Mouse (Mus musculus): ENCODE results near the gene Jaml. TPM values are rescaled to one million over a fixed set of nuclear protein-coding genes. Genes with fewer than 3 reads are reported as not detected.
A peak's percentile ranks its signal among the peaks of the same experiment; 100 is the strongest.

Gene Jaml
- polyA plus RNA-seq, 1 experiment, result 3.8 TPM

DNA sequence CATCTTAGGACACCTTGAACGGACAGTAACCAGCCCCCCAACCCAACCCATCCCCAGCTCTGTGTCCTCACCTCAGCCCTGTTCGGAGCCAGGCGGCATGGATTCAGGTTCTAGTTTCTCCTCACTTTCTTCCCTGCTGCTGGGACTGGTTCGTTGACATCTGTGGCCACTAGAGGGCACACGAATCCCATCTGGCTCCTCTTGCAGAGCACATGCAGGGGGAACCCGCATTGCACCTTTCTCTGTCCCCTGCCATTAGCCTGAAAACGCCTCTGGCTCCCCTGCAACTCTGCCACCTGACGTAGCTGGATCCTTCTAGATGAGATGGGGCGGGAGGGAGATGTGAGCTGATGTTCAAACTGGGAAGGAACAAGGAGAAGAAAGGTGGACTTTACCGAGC is 42.8 kb downstream of the Jaml start:
- DNase-seq, result peak; percentile 87 to 91
- TF ChIP-seq POLR2A (IDR thresholded peaks at IDR 0.05; ENCODE audit: borderline replicate concordance, insufficient read depth, low read length) (peak; percentile 22; the same call in 1 of the 2 replicates), CTCF (IDR thresholded peaks at IDR 0.05; ENCODE audit: borderline replicate concordance, insufficient read depth, low read depth, low read length) (peak; percentile 97)
- H3K4me3 ChIP-seq (replicated peaks; ENCODE audit: insufficient read depth, low read depth, low read length), result peak overlapping the region; percentile 65
- H3K27ac ChIP-seq (ENCODE audit: insufficient read depth, low read length), result peak overlapping the region; percentile 100
- H3K4me1 ChIP-seq (ENCODE audit: control insufficient read depth, insufficient read depth, low read length), result peaks cover 43% of the 10 kb centered on the region
- WGBS, result 1% methylated on average over 10 of the region's 10 CpGs
- no peaks in the 10 kb centered on the region for H3K27me3 ChIP-seq (ENCODE audit: control insufficient read depth, insufficient read depth, low read length)

DNA sequence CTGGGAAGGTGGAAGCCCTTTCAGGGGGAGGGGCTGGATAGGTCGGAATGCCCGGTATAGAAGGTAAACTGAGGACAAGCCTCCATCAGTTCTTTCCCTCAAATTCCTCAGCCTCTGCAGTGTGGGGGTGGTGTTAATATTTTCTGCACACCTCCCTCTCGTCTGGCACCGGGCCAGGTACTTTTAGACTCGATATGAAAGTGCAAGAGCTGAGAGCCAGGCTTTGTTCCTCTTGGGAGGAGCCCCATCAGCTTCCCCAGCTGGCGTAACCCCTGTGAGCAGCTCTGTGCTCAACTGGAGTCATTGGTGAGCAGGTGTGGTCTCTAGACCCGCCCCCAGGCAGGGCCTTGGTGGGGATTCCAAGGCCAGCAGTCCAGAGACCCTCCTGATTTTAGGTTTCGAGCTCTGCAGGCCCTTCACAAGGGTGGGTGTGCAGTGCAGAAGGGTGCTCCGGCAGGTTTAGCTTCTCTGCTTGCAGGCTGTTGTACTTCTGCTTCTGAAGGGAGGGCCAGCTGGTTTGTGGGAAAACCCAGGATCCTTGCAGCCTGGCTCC is 43.3 kb downstream of the Jaml start:
- peaks cover 42% of the 10 kb centered on the region for H3K4me1 ChIP-seq (ENCODE audit: control insufficient read depth, insufficient read depth, low read length)
- 11% methylated on average over 9 of the region's 9 CpGs for WGBS
- peak overlapping the region; percentile 65 for H3K4me3 ChIP-seq (replicated peaks; ENCODE audit: insufficient read depth, low read depth, low read length)
- DNase-seq, result peak; percentile 61 to 66
- TF ChIP-seq POLR2A (IDR thresholded peaks at IDR 0.05; ENCODE audit: borderline replicate concordance, insufficient read depth, low read length) (no peak), CTCF (IDR thresholded peaks at IDR 0.05; ENCODE audit: borderline replicate concordance, insufficient read depth, low read depth, low read length) (no peak)
- H3K27me3 ChIP-seq (ENCODE audit: control insufficient read depth, insufficient read depth, low read length), result no peaks in the 10 kb centered on the region
- peak overlapping the region; percentile 61 for H3K27ac ChIP-seq (ENCODE audit: insufficient read depth, low read length)

DNA sequence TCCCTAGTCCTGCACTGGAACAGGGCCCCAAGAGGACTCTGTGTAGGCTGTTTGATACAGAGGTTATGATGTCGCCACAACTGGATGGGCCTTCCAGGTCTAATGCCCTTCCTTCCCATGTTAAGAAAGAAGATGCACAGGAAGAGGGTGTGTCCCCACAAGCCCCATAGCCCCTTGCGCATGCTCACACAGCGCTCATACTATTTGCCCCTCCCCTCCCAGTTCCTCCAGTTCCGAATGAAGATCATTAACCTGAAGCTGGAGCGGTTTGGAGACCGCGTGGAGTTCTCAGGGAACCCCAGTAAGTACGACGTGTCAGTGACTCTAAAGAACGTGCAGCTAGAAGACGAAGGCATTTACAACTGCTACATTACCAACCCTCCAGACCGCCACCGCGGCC is 46.2 kb downstream of the Jaml start:
- WGBS, result 92% methylated on average over 14 of the region's 14 CpGs
- no peak for DNase-seq
- H3K4me1 ChIP-seq (ENCODE audit: control insufficient read depth, insufficient read depth, low read length), result peaks cover 30% of the 10 kb centered on the region
- no peak overlapping the region for H3K4me3 ChIP-seq (replicated peaks; ENCODE audit: insufficient read depth, low read depth, low read length)
- H3K27ac ChIP-seq (ENCODE audit: insufficient read depth, low read length), result no peak overlapping the region
- TF ChIP-seq CTCF (IDR thresholded peaks at IDR 0.05; ENCODE audit: borderline replicate concordance, insufficient read depth, low read depth, low read length) (no peak), POLR2A (IDR thresholded peaks at IDR 0.05; ENCODE audit: borderline replicate concordance, insufficient read depth, low read length) (no peak)
- no peaks in the 10 kb centered on the region for H3K27me3 ChIP-seq (ENCODE audit: control insufficient read depth, insufficient read depth, low read length)

DNA sequence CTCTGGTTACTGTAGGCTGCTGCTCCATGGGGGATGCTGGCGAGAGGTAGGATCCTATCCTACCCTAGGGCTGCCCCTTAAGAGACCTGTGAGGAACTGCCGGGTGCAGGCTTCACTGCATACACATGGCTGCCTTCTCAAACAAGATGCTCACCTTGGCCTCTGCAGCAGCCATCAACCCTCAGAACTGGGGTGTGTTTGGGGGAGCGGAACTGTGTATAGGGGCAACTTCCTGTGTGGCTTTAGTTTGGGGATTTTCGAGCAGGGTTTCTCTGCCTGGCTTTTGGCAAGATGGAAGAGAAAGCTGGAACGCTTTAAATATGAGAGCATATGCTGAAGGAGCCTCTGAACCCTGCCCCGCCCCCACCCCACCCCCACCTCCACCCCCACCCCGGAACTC is 48.0 kb downstream of the Jaml start:
- TF ChIP-seq CTCF (IDR thresholded peaks at IDR 0.05; ENCODE audit: borderline replicate concordance, insufficient read depth, low read depth, low read length) (no peak), POLR2A (IDR thresholded peaks at IDR 0.05; ENCODE audit: borderline replicate concordance, insufficient read depth, low read length) (no peak)
- no peak for DNase-seq
- peaks cover 25% of the 10 kb centered on the region for H3K4me1 ChIP-seq (ENCODE audit: control insufficient read depth, insufficient read depth, low read length)
- H3K4me3 ChIP-seq (replicated peaks; ENCODE audit: insufficient read depth, low read depth, low read length), result no peak overlapping the region
- WGBS, result 21% methylated on average over 7 of the region's 7 CpGs
- no peaks in the 10 kb centered on the region for H3K27me3 ChIP-seq (ENCODE audit: control insufficient read depth, insufficient read depth, low read length)
- no peak overlapping the region for H3K27ac ChIP-seq (ENCODE audit: insufficient read depth, low read length)

DNA sequence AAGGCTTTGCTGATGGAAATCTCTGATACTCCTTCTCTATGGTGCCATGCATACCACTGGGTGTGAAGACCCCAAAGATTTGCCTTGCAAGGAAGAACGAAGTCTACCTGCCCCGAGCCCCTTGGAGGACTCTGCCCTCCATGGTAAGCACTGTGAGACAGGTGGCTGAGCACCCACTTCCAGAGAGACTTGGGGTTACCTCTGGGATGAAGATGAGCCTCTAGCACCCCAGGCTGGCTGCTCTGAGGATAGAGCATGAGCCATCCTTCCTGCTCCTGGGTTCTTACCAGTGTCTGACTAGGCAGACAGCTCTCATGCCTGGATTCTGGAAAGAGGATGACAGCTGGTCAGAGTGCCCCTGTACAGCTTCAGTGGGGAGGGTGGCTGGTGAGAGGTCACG is 51.1 kb downstream of the Jaml start:
- Histone ChIP-seq H3K27me3 (ENCODE audit: control insufficient read depth, insufficient read depth, low read length) (no peaks in the 10 kb centered on the region), H3K27ac (ENCODE audit: insufficient read depth, low read length) (no peak overlapping the region), H3K4me3 (replicated peaks; ENCODE audit: insufficient read depth, low read depth, low read length) (no peak overlapping the region), H3K4me1 (ENCODE audit: control insufficient read depth, insufficient read depth, low read length) (peaks cover 10% of the 10 kb centered on the region)
- DNase-seq, result no peak
- no peak for TF ChIP-seq POLR2A (IDR thresholded peaks at IDR 0.05; ENCODE audit: borderline replicate concordance, insufficient read depth, low read length)
- TF ChIP-seq CTCF (IDR thresholded peaks at IDR 0.05; ENCODE audit: borderline replicate concordance, insufficient read depth, low read depth, low read length), result no peak
- whole genome bisulfite sequencing, result 81% methylated on average over 3 of the region's 3 CpGs

DNA sequence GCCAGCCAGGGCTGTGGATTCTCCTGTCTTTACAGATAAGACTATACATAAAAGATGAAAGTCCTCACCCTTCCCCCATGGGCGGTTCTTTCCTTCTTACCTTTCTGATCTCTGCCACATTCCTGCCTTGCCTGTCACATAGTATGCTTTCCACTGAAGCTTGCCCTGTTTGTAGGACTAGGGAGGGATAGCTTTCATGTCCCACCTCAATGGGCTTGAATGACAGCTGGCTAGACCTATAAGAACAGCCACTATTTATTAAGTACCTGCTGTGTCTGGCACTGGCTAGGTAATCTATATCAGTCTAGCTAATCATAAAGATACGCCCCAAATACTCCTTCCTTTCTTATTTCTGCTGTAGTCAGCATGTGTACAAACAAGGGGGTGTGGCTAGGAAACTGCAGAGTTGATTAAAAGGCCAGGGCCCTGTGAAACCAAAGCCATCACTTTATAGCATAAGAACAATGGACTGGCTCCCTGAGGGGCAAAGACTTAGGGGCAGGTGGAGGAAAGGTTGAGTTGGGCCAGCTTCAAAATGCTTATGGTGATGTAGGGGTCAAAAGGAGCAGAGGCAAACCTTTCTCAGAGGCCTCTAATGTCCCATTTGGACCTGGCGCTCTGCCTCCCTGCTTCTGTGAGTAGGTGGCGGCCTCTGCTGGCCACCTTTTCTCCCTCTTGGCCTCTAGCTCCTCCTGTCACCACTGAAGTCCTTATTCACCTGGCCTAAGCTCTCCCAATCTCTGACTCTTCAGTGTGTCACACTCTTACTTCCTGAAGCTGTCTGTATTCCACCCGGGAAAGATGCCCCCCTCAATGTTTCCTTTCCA is 54.7 kb downstream of the Jaml start:
- Histone ChIP-seq H3K4me3 (replicated peaks; ENCODE audit: insufficient read depth, low read depth, low read length) (no peak overlapping the region), H3K27me3 (ENCODE audit: control insufficient read depth, insufficient read depth, low read length) (no peaks in the 10 kb centered on the region; the same call in 1 of the 2 replicates), H3K4me1 (ENCODE audit: control insufficient read depth, insufficient read depth, low read length) (peaks cover 3% of the 10 kb centered on the region; the same call in 1 of the 2 replicates), H3K27ac (ENCODE audit: insufficient read depth, low read length) (no peak overlapping the region)
- no peak for TF ChIP-seq POLR2A (IDR thresholded peaks at IDR 0.05; ENCODE audit: borderline replicate concordance, insufficient read depth, low read length)
- TF ChIP-seq CTCF (IDR thresholded peaks at IDR 0.05; ENCODE audit: borderline replicate concordance, insufficient read depth, low read depth, low read length), result peak; percentile 94
- WGBS, result 31% methylated on average over 5 of the region's 5 CpGs
- DNase-seq, result peak; percentile 78 to 84

DNA sequence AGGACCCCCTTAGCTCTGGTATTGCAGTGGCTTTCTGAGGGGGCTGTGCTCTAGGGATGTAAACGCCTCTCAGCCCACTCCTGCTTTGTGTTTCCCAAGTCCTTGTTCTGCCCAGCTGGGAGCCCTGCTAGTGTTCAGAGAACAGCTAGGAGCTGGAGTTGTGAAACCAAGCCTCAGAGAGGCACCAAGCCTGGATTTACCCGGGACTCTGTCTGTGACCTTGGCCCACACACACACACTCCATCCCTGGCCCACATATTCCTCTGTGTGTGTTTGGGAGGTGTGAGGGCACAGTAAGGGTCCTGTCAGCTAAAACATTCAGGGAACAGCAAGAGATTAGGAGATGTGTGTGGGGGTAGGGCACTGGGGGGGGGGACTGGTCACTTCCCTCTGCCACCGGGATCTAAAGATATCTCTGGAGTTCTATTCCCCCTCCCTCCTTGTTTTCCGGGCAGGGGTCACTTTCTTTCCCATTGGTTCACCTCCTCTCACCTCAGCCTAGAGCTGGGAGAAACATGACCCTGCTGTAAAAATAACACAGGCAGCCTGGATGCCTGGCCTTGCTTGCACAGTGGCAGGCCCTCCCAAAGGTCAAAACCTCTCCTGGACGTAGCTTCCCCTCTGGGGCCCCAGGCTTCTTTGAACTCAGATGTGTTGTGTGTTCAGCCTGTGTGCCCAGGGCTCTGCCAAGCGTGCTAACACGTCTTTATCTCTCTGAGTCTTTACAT is 57.6 kb downstream of the Jaml start:
- Histone ChIP-seq H3K4me1 (ENCODE audit: control insufficient read depth, insufficient read depth, low read length) (peaks cover 3% of the 10 kb centered on the region; the same call in 1 of the 2 replicates), H3K27ac (ENCODE audit: insufficient read depth, low read length) (no peak overlapping the region), H3K27me3 (ENCODE audit: control insufficient read depth, insufficient read depth, low read length) (no peaks in the 10 kb centered on the region; the same call in 1 of the 2 replicates), H3K4me3 (replicated peaks; ENCODE audit: insufficient read depth, low read depth, low read length) (no peak overlapping the region)
- no peak for TF ChIP-seq POLR2A (IDR thresholded peaks at IDR 0.05; ENCODE audit: borderline replicate concordance, insufficient read depth, low read length)
- TF ChIP-seq CTCF (IDR thresholded peaks at IDR 0.05; ENCODE audit: borderline replicate concordance, insufficient read depth, low read depth, low read length), result no peak
- DNase-seq, result no peak
- WGBS, result 60% methylated on average over 7 of the region's 7 CpGs

Measured in cerebellum, adult 2 months (tissue).